Mouse (Mus musculus): ENCODE data around the gene Bpifa1.

DNA sequence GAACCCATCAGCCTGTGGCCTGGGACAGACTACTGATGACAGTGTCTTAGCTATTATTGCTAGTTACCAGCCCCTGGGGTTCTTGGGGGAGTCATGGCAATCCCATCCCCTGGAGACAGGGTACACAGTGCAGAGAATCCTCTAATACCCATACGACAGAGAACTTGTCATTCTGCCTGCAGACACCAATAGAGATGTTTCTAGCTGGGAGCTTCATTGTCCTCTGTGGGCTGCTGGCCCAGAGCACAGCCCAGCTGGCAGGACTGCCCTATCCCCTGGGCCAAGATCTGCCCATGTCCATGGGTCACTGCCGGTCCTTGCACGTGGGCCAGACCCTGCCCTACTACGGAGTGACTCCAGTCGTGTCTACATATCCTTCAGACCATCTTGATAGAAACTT, 20.6 kb downstream of the Bpifa1 start:
- TF ChIP-seq TCF12 (IDR thresholded peaks at IDR 0.05; ENCODE audit: insufficient read depth, poor library complexity, severe bottlenecking): no peak
- no peak for TF ChIP-seq MAX (IDR thresholded peaks at IDR 0.05; ENCODE audit: low read depth)
- no peak for TF ChIP-seq E2F4 (IDR thresholded peaks at IDR 0.05; ENCODE audit: insufficient read depth)
- no peak for TF ChIP-seq POLR2A (IDR thresholded peaks at IDR 0.05; ENCODE audit: insufficient read length, low read depth)
- no peak for TF ChIP-seq USF1 (IDR thresholded peaks at IDR 0.05; ENCODE audit: low read depth)

Measured in myocyte (in vitro differentiated cells).